Mouse (Mus musculus) cerebellum, adult 18-20 months (tissue): Measurements from ENCODE around the gene Gm49405.
A peak's percentile ranks its signal among the peaks of the same experiment; 100 is the strongest.
"Not testable (repeated sequence)": the region's sequence is repeated elsewhere in the genome, so short reads cannot be mapped to it uniquely, and the experiment has no call there.

Source experiments
- DNase-seq, 2 experiments: peaks; one replicate each; pipeline ENCODE4 v3.0.0; 2021

Gm49405 gene

GRCm38 (mm10) chr19:4000119-4000900, at the start of gene Gm49405, which contains the start of gene Nudt8:
Gene Gm49405 (plus strand): TSS chr19:4000626.
Gene Nudt8 (plus strand): TSS chr19:4000580.
- DNase-seq = peak; percentile 95 to 99

- DNase-seq = no peak
Measured at GRCm38 (mm10) chr19:3951461-3951860, 49.0 kb upstream of the Gm49405 start.

- DNase-seq = no peak
Measured at GRCm38 (mm10) chr19:3952099-3952498, 48.3 kb upstream of the Gm49405 start.

- no peak for DNase-seq
Measured at GRCm38 (mm10) chr19:3955033-3955432, 45.4 kb upstream of the Gm49405 start.

GRCm38 (mm10) chr19:3955804-3956203, 44.6 kb upstream of the Gm49405 start:
- DNase-seq = no peak

- DNase-seq = not testable (repeated sequence)
Measured at GRCm38 (mm10) chr19:3957296-3958036, 43.0 kb upstream of the Gm49405 start.

- no peak for DNase-seq
Measured at GRCm38 (mm10) chr19:3958470-3958869, 42.0 kb upstream of the Gm49405 start, which contains the start of gene Aldh3b3. Gene Aldh3b3 (plus strand): TSS chr19:3958645.

GRCm38 (mm10) chr19:3959030-3959429, 41.4 kb upstream of the Gm49405 start:
- DNase-seq = no peak

- DNase-seq = no peak
Measured at GRCm38 (mm10) chr19:3960211-3960610, 40.2 kb upstream of the Gm49405 start.

- DNase-seq = not testable (repeated sequence)
Measured at GRCm38 (mm10) chr19:3961805-3962204, 38.6 kb upstream of the Gm49405 start.

- DNase-seq = no peak
Measured at GRCm38 (mm10) chr19:3962469-3962868, 38.0 kb upstream of the Gm49405 start.

GRCm38 (mm10) chr19:3964030-3964429, 36.4 kb upstream of the Gm49405 start:
- DNase-seq = no peak

GRCm38 (mm10) chr19:3966330-3967075, 33.9 kb upstream of the Gm49405 start:
- no peak for DNase-seq

GRCm38 (mm10) chr19:3967258-3967657, 33.2 kb upstream of the Gm49405 start:
- no peak for DNase-seq

GRCm38 (mm10) chr19:3972229-3972628, 28.2 kb upstream of the Gm49405 start, which contains the start of gene Aldh3b2:
Gene Aldh3b2 (plus strand): TSS chr19:3972328.
- DNase-seq = no peak

- DNase-seq = not testable (repeated sequence)
Measured at GRCm38 (mm10) chr19:3974608-3975007, 25.8 kb upstream of the Gm49405 start.

GRCm38 (mm10) chr19:3975866-3976265, 24.6 kb upstream of the Gm49405 start:
- DNase-seq = no peak

GRCm38 (mm10) chr19:3980309-3980708, 20.1 kb upstream of the Gm49405 start:
- peak; percentile 84 to 85 for DNase-seq

- DNase-seq = no peak
Measured at GRCm38 (mm10) chr19:3980917-3981316, 19.5 kb upstream of the Gm49405 start.

GRCm38 (mm10) chr19:3983527-3984200, 16.8 kb upstream of the Gm49405 start:
- DNase-seq = no peak

GRCm38 (mm10) chr19:3985261-3985681, 15.2 kb upstream of the Gm49405 start:
- no peak for DNase-seq

- DNase-seq = no peak
Measured at GRCm38 (mm10) chr19:3986334-3986733, 14.1 kb upstream of the Gm49405 start, which contains the start of gene Acy3. Gene Acy3 (plus strand): TSS chr19:3986570.
